Mouse (Mus musculus) heart, adult 11 months (tissue): ENCODE results near the gene Pdpk1.

Source experiments
- DNase-seq: peaks from one replicate; pipeline ENCODE4 v3.0.0; 2022

The Pdpk1 gene

GRCm38 (mm10) chr17:24150824-24151223, at the start of gene Pdpk1:
Gene Pdpk1 (minus strand): TSS chr17:24150924.
- no peak for DNase-seq

- peak; percentile 95 for DNase-seq
These were observed 49.0 kb upstream of the Pdpk1 start for GRCm38 (mm10) chr17:24199741-24200140.

GRCm38 (mm10) chr17:24199252-24199651, 48.5 kb upstream of the Pdpk1 start:
- no peak for DNase-seq

- no peak for DNase-seq
These were observed 46.5 kb upstream of the Pdpk1 start for GRCm38 (mm10) chr17:24197032-24197824.

GRCm38 (mm10) chr17:24195349-24195748, 44.6 kb upstream of the Pdpk1 start:
- no peak for DNase-seq

- DNase-seq, result no peak
These were observed 43.0 kb upstream of the Pdpk1 start for GRCm38 (mm10) chr17:24193769-24194168.

- no peak for DNase-seq
These were observed 42.5 kb upstream of the Pdpk1 start for GRCm38 (mm10) chr17:24193268-24193667.

- no peak for DNase-seq
These were observed 42.1 kb upstream of the Pdpk1 start for GRCm38 (mm10) chr17:24192848-24193247.

- DNase-seq, result no peak
These were observed 40.8 kb upstream of the Pdpk1 start for GRCm38 (mm10) chr17:24191481-24191880.

- DNase-seq, result no peak
These were observed 40.2 kb upstream of the Pdpk1 start for GRCm38 (mm10) chr17:24190934-24191333.

- no peak for DNase-seq
These were observed 23.5 kb upstream of the Pdpk1 start for GRCm38 (mm10) chr17:24174259-24174658.

- DNase-seq, result no peak
These were observed 22.7 kb upstream of the Pdpk1 start for GRCm38 (mm10) chr17:24173423-24173822.

GRCm38 (mm10) chr17:24171738-24172137, 21.0 kb upstream of the Pdpk1 start:
- DNase-seq, result peak; percentile 95

GRCm38 (mm10) chr17:24170729-24171128, 20.0 kb upstream of the Pdpk1 start:
- peak; percentile 94 for DNase-seq

- DNase-seq, result peak; percentile 91
These were observed 19.4 kb upstream of the Pdpk1 start for GRCm38 (mm10) chr17:24170125-24170524.

GRCm38 (mm10) chr17:24169317-24170065, 18.8 kb upstream of the Pdpk1 start, which contains the start of gene Atp6v0c:
Gene Atp6v0c (minus strand): TSS chr17:24169702.
- DNase-seq, result peak; percentile 100

- DNase-seq, result peak; percentile 98
These were observed 18.0 kb upstream of the Pdpk1 start for GRCm38 (mm10) chr17:24168590-24169277.

- peak; percentile 93 for DNase-seq
These were observed 17.3 kb upstream of the Pdpk1 start for GRCm38 (mm10) chr17:24167891-24168505.

- no peak for DNase-seq
These were observed 16.4 kb upstream of the Pdpk1 start for GRCm38 (mm10) chr17:24167120-24167519.

GRCm38 (mm10) chr17:24164566-24165259, 14.0 kb upstream of the Pdpk1 start:
- DNase-seq, result peak; percentile 97

GRCm38 (mm10) chr17:24163176-24163962, 12.6 kb upstream of the Pdpk1 start, which contains the start of gene Amdhd2:
Gene Amdhd2 (minus strand): TSS chr17:24163766.
- DNase-seq, result peak; percentile 100
